Mouse (Mus musculus): ENCODE measurements around the gene Nudt17.
"Not testable (repeated sequence)": the region's sequence is repeated elsewhere in the genome, so short reads cannot be mapped to it uniquely, and the experiment has no call there.

Gene Nudt17

DNA sequence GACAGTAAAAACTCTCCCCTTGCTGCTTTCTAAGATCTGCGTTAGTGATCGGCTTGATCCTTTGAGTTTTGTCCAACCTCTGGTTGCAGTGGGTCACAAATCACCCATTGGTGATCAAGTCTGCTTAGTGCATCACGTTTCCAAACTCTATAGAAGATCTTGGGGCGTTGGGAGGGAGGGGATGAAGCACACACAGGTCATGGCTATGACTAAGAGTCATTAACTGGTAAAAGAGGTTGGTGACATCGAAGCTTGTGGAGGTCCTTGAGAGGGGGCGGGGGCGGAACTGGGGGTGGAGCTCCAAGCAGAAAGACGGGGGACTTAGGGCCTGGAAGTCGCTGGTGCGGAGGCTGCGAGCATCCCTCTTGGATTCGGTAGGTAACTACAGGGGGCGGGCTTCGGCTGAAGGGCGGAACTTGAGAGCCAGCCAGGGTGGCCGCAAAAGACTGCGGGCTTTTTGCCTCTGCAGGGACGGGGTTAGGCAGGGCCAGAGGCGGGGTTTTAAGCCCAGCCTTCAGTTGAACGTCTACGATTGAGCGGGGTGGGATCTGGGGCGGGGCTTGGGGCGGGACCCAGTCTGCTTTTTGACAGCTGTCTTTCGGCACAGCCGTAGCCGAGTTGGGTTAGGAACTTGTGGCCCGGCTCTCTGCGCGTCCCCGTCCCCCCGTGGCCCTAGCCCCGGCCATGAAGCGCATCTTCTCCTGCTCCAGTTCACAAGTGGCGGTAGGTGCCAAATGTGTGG, 38.5 kb downstream of the Nudt17 start, which contains the start of gene Ankrd35:
Ankrd35 (plus strand) TSS at position 405 of the 742 bp plus-strand sequence.
- peak; percentile 80 for DNase-seq (ENCODE audit: low spot score in 2 of 2)

DNA sequence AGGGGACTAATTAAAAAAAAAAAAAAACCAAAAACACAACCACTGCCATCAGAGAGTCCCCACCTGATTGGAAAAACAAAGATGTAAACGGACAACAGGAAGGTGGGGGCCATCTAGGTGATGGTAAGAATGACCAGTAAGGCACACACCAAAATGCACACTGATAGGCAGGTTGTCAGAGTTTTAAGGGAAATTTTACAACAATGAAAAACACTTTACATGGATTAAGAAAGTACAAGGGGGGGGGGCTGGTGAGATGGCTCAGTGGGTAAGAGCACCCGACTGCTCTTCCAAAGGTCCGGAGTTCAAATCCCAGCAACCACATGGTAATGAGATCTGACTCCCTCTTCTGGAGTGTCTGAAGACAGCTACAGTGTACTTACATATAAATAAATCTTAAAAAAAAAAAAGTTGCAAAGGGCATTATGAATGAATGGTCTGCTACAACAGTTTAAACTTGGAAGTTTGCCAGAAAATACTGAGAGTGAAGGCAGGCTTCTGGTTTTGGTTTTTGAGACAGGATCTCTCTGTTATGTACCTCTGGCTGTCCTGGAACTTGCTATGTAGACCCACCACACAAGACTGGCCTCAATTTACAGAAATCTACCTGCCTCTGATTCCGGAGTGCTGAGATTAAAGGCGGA, 39.8 kb downstream of the Nudt17 start:
- DNase-seq (ENCODE audit: low spot score in 2 of 2): no peak

DNA sequence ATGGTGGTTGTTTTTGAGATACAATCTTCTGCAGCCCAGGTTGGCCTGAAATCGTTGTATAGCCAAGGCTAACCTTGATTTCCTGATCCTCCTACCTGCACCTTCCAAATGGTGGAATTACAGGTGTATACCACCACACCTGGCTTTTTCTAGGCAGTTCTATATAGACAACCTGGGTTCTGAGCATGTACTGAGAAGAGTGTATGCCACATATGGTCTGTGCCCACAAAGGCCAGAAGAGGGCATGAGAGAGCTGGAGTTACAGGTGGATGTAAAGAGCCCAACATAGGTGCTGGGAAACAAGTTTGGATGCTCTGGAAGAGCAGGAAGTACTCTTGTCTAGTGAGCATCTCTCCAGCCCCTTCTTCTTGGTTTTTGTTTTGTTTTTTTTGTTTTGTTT, 41.0 kb downstream of the Nudt17 start:
- no peak for DNase-seq (ENCODE audit: low spot score in 2 of 2)

DNA sequence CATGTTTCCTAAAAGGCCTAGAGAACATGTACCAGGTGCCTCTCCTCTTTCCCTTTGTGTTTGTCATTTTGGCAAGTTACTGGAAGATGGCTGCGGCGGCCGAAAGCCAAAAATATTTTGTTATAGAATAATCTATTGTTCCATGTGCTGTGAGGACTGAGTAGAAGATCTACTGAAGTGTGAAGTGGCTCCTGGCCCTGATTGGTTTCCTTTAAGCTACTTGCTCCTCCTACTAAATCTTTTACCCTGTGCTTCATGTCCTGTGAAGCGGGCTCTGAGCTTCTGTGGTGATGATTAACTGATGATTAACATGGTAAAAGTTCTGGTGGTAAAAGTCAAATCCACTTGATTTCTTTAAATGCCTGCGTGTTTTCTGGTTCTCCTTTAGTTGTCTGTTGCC, 41.4 kb downstream of the Nudt17 start:
- DNase-seq (ENCODE audit: low spot score in 2 of 2): no peak

DNA sequence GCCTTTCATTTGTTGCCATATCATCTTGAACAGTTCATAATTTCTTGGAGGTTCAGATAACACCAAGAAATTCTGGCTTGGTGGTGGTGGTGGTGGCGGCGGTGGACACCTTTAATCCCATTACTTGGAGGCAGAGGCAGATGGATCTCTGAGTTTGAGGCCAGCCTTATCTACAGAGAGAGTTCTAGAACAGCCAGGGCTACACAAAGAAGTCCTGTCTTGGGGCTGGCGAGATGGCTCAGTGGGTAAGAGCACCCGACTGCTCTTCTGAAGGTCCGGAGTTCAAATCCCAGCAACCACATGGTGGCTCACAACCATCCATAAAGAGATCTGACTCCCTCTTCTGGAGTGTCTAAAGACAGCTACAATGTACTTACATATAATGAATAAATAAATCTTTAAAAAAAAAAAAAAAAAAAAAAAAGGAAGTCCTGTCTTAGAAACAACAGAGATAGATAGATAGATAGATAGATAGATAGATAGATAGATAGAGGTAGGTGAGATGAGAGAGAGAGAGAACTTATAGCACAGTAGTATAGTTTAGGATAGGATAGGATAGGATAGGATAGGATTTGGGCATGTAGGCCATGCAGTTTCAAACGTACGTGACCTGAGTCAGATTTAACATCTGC, 42.5 kb downstream of the Nudt17 start:
- not testable (repeated sequence) for DNase-seq (ENCODE audit: low spot score in 2 of 2)

DNA sequence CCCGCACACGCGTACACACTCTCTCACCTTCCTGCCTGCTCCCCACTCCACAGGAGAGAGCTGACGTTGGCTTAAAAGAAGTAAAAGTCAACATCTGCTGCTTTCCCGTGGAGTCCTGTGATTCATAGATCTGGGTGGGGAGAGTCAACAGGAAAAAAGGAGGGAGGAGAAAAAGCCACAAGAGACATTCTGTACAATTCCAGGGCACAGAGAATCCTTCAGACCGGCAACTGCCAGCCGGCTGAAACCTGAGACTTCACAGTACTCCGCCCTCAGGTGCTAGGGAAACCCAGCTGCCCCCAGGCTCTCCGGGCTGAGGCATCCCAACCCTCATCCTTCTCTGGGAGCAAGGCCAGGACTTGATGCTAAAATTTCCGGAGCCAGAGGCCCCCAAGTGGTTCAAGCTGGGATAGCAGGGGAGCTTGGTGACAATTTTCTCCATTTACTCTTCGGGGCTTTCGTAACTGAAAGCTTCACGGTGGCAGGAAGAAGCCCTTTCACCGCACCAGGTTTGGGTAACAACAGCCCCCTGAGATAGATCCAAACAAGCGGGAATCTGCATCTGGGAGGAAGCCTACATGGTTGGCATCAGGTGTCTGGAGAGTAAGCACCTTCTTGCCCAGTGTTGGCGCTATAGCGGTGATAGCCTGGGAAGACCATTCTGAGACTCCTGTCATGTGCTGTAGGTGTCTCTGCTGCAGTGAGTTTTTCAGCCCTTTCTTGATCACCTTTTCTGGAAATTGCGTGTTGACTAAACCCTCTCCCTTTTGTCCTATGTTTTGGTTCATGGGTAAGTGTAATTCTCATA, 44.7 kb downstream of the Nudt17 start:
- peak; percentile 49 to 81 for DNase-seq (ENCODE audit: low spot score in 2 of 2)

DNA sequence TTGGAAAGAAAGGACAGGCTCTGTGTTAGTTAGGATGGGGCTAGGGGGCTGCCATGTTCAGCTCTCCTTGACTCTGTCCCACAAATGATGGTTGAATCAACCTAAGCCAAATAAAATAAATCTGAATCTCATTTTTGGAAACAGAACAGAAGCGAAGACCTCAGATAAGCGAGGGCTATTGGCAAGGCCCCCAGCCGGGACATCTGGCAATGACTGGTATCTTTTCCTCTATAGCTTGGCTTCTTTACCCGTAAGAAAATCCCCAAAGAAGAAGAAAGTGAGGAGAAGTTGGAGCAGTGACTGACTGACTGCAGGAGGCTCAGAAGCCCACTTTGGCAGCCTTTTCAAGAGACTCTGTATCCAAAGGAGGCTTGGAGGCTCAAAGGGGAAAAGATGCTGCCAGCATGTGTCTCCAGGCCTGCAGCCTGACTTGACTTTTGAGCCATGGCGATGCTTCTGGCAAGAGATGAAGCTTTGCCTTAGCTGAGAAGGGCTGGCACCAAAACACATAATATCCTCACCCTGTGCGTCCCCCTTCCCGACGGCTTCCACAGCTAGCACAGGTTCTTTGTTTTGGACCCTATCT, 45.5 kb downstream of the Nudt17 start:
- no peak for DNase-seq (ENCODE audit: low spot score in 2 of 2)

DNA sequence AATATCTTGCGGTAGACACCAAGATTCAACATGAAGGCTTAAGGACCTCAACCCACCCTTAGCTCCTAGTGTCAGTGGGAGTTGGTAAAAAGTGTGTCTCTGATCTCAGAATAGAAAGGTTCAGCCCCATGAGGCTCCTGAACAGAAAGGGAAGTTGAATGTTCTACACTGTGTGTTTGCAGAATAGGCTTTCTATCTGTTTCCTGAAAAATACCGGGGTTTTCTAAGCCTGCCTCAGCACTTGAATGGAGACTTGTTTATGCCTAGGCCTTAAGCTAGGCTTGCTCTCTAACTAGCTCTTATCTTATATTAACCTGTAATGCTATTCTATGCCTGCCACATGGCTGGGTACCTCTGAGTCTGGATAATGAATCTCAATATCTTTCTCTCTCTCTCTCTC, 47.5 kb downstream of the Nudt17 start:
- no peak for DNase-seq (ENCODE audit: low spot score in 2 of 2)

Data from heart, adult 9 months (tissue).